Mouse (Mus musculus): ENCODE results near the gene Mettl16. TPM values are rescaled to one million over a fixed set of nuclear protein-coding genes. Genes with fewer than 3 reads are reported as not detected.
"Not testable (repeated sequence)": the region's sequence is repeated elsewhere in the genome, so short reads cannot be mapped to it uniquely, and the experiment has no call there.

Mettl16 gene
- polyA plus RNA-seq, 1 experiment = 15.2 TPM

DNA sequence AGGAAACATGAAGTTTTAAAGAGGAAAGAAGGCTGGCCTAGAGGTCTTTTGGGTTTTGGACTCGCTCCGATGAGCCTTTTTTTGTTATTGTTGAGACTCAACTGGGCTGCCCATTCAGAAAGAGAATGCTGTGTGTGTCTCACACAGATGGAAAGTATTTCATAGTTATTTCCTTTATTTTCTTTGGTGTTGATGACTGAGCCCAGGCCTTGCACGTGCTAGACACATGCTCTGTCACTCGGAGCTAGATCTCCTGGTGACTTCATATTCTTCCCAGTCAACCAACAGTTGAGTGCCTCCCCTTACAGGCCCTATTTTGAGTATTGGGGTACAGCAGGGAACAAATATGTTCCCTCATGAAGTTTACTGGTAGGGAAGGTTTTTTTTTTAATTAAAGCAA lies 1.0 kb downstream of the Mettl16 start:
- DNase-seq (ENCODE audit: extremely low spot score in 1 of 2, low spot score in 1 of 2) = no peak

DNA sequence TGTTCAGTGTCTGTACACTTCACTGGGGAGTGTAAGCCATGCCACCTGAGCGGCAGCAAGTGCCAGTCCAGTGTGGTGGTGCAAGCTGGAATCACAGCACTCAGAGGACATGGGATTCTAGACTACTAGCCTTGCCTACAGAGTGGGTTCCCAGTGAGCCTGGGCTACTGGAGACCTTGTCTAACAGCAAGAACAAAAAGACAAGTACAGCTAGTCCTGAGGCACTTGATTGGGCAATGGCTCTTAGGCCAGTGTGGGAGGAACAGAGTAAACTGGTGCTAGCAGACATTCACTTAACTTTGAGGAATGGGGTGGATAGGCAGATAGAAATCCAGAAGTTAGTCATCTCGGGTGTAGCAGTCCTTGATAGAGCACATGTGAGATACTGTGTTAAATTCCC lies 1.8 kb downstream of the Mettl16 start:
- no peak for DNase-seq (ENCODE audit: extremely low spot score in 1 of 2, low spot score in 1 of 2)

DNA sequence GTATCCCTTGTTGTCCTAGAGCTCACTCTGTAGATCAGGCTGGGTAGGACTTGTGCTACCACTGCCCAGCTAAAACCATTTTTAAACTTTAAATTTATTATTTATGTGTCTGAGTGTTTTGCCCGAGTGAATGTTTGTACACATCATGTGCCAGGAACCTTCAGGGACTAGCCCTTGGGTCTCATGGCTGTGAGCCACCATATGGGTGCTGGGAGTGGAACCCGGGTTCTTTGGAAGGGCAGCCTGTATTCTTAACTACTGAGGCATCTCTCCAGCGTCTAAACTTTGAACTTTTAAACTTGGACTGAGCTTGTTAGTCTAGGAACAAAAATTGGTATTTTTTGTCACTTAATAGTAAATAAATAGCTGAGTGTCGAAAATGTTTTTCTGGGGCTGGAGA lies 22.2 kb downstream of the Mettl16 start:
- no peak for DNase-seq (ENCODE audit: extremely low spot score in 1 of 2, low spot score in 1 of 2)

DNA sequence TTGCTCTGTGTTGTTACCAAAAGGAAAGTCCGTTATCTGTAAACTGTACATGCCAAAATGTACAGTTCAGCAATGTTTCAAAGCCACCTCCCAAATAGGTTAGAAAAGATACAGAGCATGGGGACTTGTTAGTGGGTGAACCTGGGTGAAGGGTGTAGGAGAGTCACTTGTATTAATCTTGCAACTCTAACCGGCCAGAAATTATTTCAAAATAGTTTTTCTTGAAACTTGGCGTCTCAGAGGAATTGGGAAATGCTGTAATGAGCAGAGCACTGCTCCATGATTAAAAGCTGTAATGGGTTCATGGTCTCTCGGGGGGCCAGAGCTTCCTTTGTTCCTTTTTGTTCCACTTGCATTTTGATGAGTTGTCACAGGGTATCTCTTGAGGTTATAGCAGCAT lies 30.0 kb downstream of the Mettl16 start:
- DNase-seq (ENCODE audit: extremely low spot score in 1 of 2, low spot score in 1 of 2) = no peak

DNA sequence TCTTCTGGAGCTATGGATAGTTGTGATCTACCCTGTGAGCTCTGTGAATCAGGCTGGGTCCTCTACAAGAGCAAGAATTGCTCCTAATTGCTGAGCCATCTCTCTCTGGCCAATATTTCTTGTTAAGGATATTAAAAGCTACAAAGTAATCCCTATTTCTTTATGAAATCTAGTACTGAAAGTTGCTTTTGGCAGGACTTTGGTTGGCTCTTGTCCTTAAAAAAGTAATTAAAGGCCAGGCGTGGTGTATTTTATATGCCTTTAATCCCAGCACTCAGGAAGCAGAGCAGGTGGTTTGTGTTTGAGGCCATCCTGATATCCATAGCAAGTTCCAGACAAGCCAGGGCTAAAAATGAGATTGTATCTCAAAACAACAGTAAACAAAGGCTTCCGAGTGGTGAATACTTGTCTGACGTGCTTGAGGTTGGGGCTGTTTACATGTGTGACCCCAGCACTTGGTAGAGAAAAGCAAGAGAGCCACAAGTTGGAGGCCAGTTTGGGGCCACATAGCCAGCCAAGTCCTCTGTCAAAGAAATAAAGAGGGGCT lies 33.5 kb downstream of the Mettl16 start:
- no peak for DNase-seq (ENCODE audit: extremely low spot score in 1 of 2, low spot score in 1 of 2)

DNA sequence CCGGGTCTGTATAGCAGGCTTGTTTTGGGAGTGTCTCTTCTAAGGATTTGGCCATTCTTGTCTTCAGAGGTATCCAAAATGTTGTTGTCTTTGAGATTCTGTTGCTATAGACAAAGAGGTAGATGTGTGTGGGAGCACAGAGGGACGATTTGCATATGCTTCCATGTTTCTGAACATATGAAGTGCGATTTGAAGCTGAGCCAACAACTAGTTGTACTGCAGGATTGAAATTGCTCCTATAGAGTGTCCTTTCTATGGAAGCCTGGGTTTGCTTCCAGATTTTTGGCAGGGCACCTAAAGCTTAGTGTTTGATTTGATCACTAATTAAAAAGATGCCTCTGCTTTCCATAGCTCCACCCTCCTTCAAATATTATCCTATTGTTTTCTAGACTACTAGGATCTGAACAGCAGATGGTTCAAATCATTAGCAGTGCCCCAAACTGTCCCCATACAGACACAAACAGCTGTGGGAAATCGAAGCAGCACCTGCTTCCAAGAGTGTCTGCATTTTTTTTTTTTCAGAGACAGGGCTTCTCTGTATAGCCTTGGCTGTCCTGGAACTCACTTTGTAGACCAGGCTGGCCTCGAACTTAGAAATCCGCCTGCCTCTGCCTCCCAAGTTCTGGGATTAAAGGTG lies 36.7 kb downstream of the Mettl16 start:
- DNase-seq (ENCODE audit: extremely low spot score in 1 of 2, low spot score in 1 of 2) = peak in 1 of 2 experiments; percentile 26

DNA sequence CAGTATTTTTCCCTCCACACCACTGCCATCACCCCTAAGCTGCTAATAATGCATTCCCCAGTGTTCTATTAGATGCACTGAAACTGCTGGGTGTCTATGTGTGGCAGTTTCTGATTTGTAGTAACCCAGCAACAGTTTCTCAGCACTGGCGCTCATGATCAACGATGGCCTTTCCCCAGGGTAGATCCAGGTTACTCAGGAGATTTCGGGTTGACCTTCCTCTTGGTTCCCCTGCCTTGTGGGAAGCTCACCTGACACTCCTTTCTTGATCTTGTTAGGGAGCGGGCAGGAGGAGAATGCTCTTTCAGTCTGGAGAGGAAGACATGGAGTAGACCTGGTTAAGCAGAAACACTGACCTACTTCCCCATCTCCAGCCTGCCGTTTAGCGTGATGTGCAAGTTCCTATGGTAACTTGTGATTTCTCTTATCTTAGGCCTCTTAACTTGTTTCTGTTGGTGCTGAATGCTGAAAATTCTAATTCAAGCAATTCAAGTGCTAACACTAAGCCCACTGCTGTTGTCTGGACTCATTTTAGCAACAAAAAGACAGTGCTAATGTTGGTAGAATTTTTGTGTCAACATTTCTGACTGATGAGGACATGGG lies 37.7 kb downstream of the Mettl16 start:
- DNase-seq (ENCODE audit: extremely low spot score in 1 of 2, low spot score in 1 of 2) = peak in 1 of 2 experiments; percentile 17

DNA sequence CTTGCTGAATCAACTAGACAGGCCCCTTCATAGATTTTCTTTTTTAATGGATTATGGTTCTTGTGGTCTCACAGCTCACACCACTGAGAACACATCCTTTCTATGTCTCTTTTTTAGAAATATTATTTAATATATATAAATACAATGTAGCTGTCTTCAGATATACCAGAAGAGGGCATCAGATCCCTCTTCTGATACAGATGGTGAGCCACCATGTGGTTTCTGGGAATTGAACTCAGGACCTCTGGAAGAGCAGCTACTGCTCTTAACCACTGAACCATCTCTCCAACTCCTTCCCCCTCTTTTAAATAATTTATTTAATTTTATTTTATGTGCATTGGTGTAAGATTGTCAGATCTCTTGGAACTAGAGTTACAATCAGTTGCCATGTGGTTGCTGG lies 39.5 kb downstream of the Mettl16 start:
- DNase-seq (ENCODE audit: extremely low spot score in 1 of 2, low spot score in 1 of 2) = no peak

DNA sequence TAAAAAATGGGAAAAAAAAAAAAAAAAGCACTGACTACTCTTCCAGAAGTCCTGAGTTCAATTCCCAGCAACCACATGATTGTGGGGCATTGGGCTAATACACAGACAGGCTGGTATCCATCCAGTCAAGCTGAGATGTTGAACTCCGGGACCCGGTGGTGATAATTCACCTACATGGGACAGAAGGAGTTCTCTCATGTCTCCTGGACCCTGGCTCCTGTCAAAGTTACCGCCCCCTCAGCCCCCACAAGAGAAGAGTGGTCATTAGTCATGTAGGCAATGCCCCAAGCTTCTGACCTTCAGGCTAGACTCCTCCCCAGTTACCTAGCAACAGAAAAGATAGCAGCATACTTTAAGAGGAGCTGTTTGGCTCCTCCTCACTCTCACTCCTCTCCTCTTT lies 40.4 kb downstream of the Mettl16 start:
- DNase-seq (ENCODE audit: extremely low spot score in 1 of 2, low spot score in 1 of 2) = not testable (repeated sequence)

DNA sequence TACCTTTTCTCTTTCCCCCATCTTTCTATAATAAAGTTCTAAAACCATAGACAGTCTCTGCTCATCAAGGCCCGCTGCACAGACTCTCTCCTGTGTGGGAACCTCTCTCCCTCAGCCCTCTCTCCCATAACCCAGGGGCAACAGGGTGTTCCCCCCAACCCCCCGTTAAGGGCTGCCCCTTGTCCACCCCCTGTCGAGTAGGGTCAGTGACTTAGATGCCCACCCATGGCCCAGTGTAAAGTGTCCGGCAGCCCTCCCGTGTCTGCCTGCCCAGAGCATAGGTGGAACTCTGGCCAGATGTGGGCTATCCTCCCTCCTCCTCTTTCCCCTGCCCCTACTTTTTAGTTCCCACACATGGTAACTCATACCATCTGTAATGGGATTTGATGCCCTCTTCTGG lies 40.9 kb downstream of the Mettl16 start:
- DNase-seq (ENCODE audit: extremely low spot score in 1 of 2, low spot score in 1 of 2) = no peak

DNA sequence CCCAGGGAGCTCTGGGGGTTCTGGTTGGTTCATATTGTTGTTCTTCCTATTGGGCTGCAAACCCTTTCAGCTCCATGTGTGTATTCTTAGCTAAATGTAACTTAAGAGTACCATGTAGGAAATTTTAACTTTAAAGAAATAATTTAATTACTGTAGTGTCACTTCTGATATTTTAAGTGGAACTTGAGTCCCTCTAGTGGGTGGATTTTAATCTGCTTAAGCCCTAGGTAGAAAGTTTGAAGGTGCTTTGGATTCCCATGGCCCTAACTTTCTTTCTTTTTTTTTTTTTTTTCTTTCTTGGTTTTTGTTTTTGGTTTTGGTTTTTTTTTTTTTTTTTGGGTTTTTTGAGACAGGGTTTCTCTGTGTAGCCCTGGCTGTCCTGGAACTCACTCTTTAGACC lies 45.2 kb downstream of the Mettl16 start:
- DNase-seq (ENCODE audit: extremely low spot score in 1 of 2, low spot score in 1 of 2) = no peak

DNA sequence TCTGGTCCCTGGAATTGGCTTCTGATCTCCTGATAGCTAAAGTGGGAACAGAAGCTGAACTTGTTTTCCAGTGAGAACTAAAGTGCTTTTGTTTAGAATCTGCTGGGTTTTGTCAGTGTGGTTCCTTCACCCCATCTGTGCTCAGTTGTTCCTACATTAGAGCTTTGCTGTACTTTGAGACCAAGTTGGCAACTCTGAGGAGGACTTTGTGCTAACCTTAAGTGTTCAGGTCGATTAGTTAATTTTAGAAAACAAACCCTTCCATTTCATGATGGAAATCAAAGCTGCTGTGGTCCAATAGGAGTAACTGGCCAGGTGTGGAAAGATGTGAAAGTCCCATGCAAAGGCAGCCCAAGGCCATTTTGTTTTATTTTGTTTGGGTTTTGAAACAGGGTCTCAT lies 50.3 kb downstream of the Mettl16 start:
- DNase-seq (ENCODE audit: extremely low spot score in 1 of 2, low spot score in 1 of 2) = no peak

DNA sequence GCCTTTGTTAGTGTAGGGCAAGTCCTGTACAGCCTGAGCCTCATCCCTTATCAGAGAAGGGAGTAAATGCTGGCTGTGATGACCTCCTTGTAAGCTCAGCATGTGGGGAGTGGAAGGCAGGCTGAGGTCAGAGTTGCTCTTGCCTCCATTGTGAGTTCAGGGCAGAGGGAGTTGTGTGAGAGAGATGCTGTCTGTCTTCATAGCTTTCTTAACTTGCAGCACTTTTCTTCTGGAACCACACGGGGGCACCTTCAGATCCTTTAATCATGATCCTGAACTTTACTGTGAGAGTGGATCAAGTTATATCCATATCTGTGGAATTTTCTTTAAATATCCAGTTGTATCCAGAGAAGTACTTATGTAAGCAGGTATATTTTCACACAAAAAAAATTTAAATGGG lies 50.8 kb downstream of the Mettl16 start:
- peak in 1 of 2 experiments; percentile 69 for DNase-seq (ENCODE audit: extremely low spot score in 1 of 2, low spot score in 1 of 2)

DNA sequence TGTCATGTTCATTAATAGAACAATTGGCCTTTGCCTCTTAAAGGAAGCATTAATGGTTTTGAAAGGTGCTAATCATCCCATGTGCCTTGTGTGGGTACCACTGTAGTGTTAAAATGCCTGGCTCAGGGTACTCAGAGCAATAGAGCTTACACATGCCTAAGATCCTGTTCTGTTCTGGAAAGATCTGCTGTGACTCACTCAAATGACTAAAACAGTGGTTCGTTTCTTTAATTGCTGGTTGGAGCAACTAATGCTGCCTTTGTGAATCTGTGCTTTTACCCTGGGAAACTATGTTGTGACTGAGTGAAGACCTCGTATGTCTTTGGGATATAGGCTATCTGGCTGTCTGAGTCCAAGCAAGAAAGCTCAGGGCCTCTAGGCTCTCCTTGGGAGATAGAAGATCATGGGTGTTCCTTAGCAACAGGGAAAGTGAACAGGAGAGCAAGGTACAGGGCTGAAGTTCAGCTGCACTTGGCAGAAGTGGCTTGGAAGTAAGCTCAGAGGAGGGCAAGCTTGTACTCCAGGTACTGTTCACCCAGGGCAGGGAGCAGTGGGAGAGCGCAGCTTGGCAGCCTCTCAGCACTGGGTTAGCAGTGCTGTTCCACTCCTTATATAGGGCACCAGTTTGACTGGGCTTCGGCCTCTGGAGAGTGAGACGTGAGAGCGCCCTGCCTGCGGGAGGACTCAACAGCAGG lies 52.3 kb downstream of the Mettl16 start:
- no peak for DNase-seq (ENCODE audit: extremely low spot score in 1 of 2, low spot score in 1 of 2)

DNA sequence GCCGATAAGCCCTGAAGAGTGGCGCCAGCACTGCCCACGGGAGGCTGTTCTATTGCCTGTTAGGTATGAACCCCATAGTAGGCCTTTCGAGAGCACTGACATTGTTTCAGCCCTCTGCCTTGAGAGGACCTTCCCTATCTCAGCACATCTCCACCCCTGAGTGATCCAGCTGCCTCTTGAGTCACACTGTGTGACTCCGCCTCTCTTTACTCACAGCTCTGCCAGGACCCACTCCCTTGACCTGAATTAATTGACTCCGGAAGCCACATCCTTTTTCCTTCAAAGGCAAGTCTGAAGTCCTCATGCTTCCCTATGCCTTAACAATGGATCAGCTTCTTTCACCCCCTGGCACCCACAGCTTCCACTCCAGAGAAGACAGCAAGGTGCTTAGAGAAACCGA lies 55.5 kb downstream of the Mettl16 start:
- DNase-seq (ENCODE audit: extremely low spot score in 1 of 2, low spot score in 1 of 2) = no peak

DNA sequence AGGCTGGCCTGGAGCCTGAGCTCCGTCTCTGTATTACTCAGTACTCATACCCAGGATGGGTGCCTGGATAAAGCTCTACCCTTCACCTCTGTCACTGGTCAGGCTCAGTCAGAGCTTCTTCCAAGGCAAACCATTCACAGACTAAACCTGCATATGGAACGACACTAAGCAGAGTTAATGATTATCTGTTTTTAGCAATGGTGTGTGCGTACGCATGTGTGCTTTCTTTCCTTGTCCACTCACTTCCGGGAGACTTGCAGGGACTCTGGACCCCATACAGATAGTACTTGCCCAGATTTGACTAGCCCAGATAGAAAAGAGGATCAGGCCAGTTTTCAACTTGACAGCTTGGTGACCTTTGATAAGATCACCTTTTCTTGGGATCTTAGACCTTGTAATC lies 56.1 kb downstream of the Mettl16 start:
- DNase-seq (ENCODE audit: extremely low spot score in 1 of 2, low spot score in 1 of 2) = no peak

DNA sequence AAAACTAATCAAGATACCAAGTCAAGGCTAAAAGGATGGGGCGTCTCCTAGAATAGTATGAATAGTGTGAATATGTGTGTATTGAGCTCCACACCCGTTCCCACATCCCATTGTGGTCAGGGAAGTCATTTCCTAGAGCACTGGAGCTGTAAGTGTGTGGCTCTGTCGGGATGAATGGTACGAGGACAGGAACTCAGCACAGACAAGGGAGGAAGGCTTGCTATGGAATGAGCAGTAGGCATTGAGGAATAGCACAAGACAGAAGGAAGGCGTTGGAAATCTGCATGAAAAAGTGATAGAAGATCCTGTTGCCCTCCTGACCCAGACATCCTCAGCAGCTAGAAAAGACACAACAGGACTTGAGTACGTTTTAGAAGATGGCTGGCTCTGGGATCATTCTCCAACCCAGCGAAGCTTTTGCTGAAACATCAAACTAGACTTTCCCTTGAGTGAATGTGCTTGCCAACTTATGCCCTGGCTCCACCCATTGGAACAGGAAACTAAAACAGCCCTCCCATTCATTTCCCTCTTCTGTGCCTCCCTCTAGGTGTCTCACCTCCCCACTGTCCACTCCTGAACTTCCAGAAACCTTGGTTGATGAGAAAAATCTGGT lies 57.3 kb downstream of the Mettl16 start:
- DNase-seq (ENCODE audit: extremely low spot score in 1 of 2, low spot score in 1 of 2) = no peak

DNA sequence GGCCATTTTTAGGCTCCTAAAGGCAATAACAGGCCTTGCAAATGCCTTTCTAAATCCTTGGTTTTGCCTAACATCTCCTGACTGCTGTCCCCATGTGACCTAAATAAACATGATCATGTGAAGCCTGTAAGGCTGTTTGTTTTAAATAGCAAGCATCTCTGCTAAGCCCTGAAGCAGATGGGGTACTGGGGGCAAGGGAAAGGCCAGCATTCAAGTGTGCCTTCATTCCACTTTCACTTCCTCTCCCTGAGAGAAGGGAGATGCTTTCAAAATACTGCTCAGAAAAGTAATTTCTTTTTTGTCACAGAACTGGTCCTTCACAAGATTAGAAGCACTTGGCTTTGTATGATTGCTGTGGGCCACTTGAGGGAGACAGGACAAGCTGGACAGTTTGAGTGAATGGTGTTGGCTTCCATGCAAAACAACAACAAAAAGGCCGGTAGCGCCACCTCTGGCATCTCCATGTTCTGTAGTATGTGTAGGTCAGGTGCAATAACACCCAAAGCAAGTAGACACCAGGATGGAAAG lies 57.8 kb downstream of the Mettl16 start:
- DNase-seq (ENCODE audit: extremely low spot score in 1 of 2, low spot score in 1 of 2) = no peak

DNA sequence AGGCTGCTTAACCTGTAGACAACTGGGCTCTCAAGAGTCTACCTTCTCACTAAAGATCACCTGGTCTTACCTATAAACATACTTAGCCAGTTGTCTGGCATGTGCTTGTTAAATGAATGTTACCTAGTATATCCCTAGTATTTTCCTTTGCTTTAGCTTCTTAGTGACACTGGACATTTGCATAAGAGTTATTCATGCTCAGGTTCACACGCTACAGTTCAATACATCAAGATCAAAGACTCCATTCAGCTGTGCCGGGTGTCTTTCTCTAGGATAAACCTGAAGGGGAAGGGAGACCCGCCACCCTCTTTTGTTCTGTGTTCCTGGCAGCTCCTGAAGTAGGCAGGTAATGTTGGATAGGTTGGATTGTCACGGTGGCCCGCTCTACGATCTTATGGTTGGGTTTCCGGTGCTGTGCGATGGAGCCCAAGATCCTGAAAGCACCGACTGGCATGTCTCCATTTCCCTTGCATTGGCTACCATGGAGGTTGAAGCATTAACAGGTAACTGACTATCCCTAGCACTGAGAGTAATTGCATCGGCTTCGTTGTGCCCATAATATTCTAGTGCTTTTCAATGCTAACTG lies 58.4 kb downstream of the Mettl16 start:
- DNase-seq (ENCODE audit: extremely low spot score in 1 of 2, low spot score in 1 of 2) = no peak

DNA sequence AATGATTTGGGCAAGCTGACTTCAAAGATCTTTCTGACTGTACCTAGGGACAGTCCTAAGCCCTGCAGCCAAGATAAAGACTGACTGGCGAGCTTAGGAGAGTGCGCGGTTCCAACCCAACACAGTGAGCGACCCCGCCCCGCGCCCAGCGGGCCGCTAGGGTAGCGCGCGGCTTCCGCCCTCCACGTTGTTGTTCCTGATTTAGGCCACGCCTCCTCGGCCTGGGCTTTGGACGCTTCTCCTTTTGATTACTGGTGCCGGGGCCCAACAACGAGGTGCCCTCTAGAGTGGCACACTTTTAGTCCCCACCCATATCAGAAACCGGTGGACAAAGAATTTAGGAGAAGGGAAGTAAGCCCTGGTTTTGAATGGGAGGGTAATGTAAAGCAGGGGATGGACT lies 59.2 kb downstream of the Mettl16 start:
- peak; percentile 64 to 68 for DNase-seq (ENCODE audit: extremely low spot score in 1 of 2, low spot score in 1 of 2)

Data from frontal cortex, adult 2 months (tissue).